Mouse (Mus musculus): ENCODE data around the gene Pde6d. TPM values are rescaled to one million over a fixed set of nuclear protein-coding genes. Genes with fewer than 3 reads are reported as not detected.
A peak's percentile ranks its signal among the peaks of the same experiment; 100 is the strongest.
"Not testable (repeated sequence)": the region's sequence is repeated elsewhere in the genome, so short reads cannot be mapped to it uniquely, and the experiment has no call there.

Pde6d gene
- total RNA-seq, 2 experiments from 2014 or later = 3.7 to 6.9 TPM

GRCm38 (mm10) chr1:86571941-86572340, 10.5 kb downstream of the Pde6d start:
- ATAC-seq (replicated peaks; ENCODE audit: low FRiP score, poor library complexity, severe bottlenecking) = no peak

- ATAC-seq (replicated peaks; ENCODE audit: low FRiP score, poor library complexity, severe bottlenecking) = no peak
These were observed 11.0 kb downstream of the Pde6d start for GRCm38 (mm10) chr1:86571381-86571780.

- no peak for ATAC-seq (replicated peaks; ENCODE audit: low FRiP score, poor library complexity, severe bottlenecking)
These were observed 13.1 kb downstream of the Pde6d start for GRCm38 (mm10) chr1:86569292-86569860.

GRCm38 (mm10) chr1:86568409-86568808, 14.0 kb downstream of the Pde6d start:
- ATAC-seq (replicated peaks; ENCODE audit: low FRiP score, poor library complexity, severe bottlenecking) = no peak

- ATAC-seq (replicated peaks; ENCODE audit: low FRiP score, poor library complexity, severe bottlenecking) = no peak
These were observed 19.8 kb downstream of the Pde6d start for GRCm38 (mm10) chr1:86562663-86563062.

GRCm38 (mm10) chr1:86559232-86559631, 23.2 kb downstream of the Pde6d start:
- ATAC-seq (replicated peaks; ENCODE audit: low FRiP score, poor library complexity, severe bottlenecking) = no peak

- ATAC-seq (replicated peaks; ENCODE audit: low FRiP score, poor library complexity, severe bottlenecking) = 0 out of 2 replicates have a peak, but pooled peaks have one; percentile 51
These were observed 24.6 kb downstream of the Pde6d start for GRCm38 (mm10) chr1:86557872-86558271.

GRCm38 (mm10) chr1:86555665-86556064, 26.8 kb downstream of the Pde6d start:
- no peak for ATAC-seq (replicated peaks; ENCODE audit: low FRiP score, poor library complexity, severe bottlenecking)

GRCm38 (mm10) chr1:86551877-86552276, 30.6 kb downstream of the Pde6d start:
- no peak for ATAC-seq (replicated peaks; ENCODE audit: low FRiP score, poor library complexity, severe bottlenecking)

- ATAC-seq (replicated peaks; ENCODE audit: low FRiP score, poor library complexity, severe bottlenecking) = no peak
These were observed 31.1 kb downstream of the Pde6d start for GRCm38 (mm10) chr1:86551299-86551698.

GRCm38 (mm10) chr1:86546797-86547196, 35.6 kb downstream of the Pde6d start:
- ATAC-seq (replicated peaks; ENCODE audit: low FRiP score, poor library complexity, severe bottlenecking) = no peak

- ATAC-seq (replicated peaks; ENCODE audit: low FRiP score, poor library complexity, severe bottlenecking) = no peak
These were observed 39.8 kb downstream of the Pde6d start for GRCm38 (mm10) chr1:86542584-86542983.

- ATAC-seq (replicated peaks; ENCODE audit: low FRiP score, poor library complexity, severe bottlenecking) = not testable (repeated sequence)
These were observed 42.8 kb downstream of the Pde6d start for GRCm38 (mm10) chr1:86539583-86539982.

GRCm38 (mm10) chr1:86538383-86538782, 44.0 kb downstream of the Pde6d start:
- ATAC-seq (replicated peaks; ENCODE audit: low FRiP score, poor library complexity, severe bottlenecking) = no peak

- peak; percentile 28; the same call in 1 of the 2 replicates for ATAC-seq (replicated peaks; ENCODE audit: low FRiP score, poor library complexity, severe bottlenecking)
These were observed 48.9 kb downstream of the Pde6d start for GRCm38 (mm10) chr1:86533411-86534130.

GRCm38 (mm10) chr1:86532362-86533051, 49.9 kb downstream of the Pde6d start:
- peak; percentile 71 for ATAC-seq (replicated peaks; ENCODE audit: low FRiP score, poor library complexity, severe bottlenecking)

- ATAC-seq (replicated peaks; ENCODE audit: low FRiP score, poor library complexity, severe bottlenecking) = no peak
These were observed 50.7 kb downstream of the Pde6d start for GRCm38 (mm10) chr1:86531547-86532321.

GRCm38 (mm10) chr1:86530871-86531546, 51.4 kb downstream of the Pde6d start:
- no peak for ATAC-seq (replicated peaks; ENCODE audit: low FRiP score, poor library complexity, severe bottlenecking)

GRCm38 (mm10) chr1:86529590-86529989, 52.8 kb downstream of the Pde6d start:
- no peak for ATAC-seq (replicated peaks; ENCODE audit: low FRiP score, poor library complexity, severe bottlenecking)

Data from erythroblast, adult 5-6 weeks (primary cell).